Mouse (Mus musculus): ENCODE measurements at regions not wholly inside any gene's neighbourhood (a gene's known extent, or its start where the extent isn't known, plus 50 kb on each side); places are given as distances from the start of the nearest gene placed in this dataset.

DNA sequence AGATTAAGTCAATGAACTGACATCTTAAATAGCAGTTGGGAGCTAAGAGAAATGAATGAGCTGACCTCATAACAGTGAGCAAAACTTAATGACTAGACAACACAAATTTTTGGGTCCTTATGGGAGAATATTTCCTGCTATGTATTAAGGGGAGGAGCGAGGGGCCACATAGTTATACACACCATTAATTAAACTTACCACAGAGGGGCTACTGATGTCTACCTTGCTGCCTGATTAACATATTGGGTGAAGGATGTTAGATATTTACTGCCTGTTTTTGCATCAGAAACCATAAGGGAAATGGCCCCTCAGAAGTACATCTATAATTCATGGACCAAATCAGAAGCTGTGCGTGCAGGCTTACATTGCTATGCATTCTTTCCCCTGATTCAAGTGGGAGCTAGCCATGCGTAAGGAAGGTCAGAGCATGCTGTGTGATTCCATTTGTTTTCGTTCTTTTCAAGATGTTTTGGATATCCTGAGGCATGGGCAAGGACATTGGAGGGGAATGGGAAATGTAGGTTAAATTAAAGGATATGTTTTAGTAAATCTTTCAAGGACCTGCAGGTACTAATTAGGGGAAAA lies 437.9 kb downstream of the Flrt2 start:
- TF ChIP-seq POLR2A (IDR thresholded peaks at IDR 0.05; ENCODE audit: low read depth, low read length) (no peak), CTCF (IDR thresholded peaks at IDR 0.05; ENCODE audit: extremely low read depth, insufficient read length, insufficient replicate concordance, low read depth, low read length) (no peak)
- Histone ChIP-seq H3K36me3 (ENCODE audit: control insufficient read depth, insufficient read depth, low read length) (no peaks in the 10 kb centered on the region), H3K27me3 (ENCODE audit: control insufficient read depth, insufficient read depth, low read length) (no peaks in the 10 kb centered on the region), H3K27ac (ENCODE audit: insufficient read depth, low read depth, low read length) (no peak overlapping the region), H3K4me3 (ENCODE audit: low read depth, low read length) (no peak overlapping the region), H3K4me1 (ENCODE audit: control insufficient read depth, insufficient read depth, insufficient read length, low read length) (no peaks in the 10 kb centered on the region)
- 86% methylated on average over 4 of the region's 4 CpGs for WGBS

- Histone ChIP-seq H3K27me3 (ENCODE audit: control insufficient read depth, insufficient read depth, low read length) (no peaks in the 10 kb centered on the region), H3K27ac (ENCODE audit: insufficient read depth, low read depth, low read length) (no peak overlapping the region), H3K4me3 (ENCODE audit: low read depth, low read length) (no peak overlapping the region), H3K4me1 (ENCODE audit: control insufficient read depth, insufficient read depth, insufficient read length, low read length) (no peaks in the 10 kb centered on the region), H3K36me3 (ENCODE audit: control insufficient read depth, insufficient read depth, low read length) (no peaks in the 10 kb centered on the region)
- 84% methylated on average over 9 of the region's 9 CpGs for WGBS
- TF ChIP-seq POLR2A (IDR thresholded peaks at IDR 0.05; ENCODE audit: low read depth, low read length) (no peak), CTCF (IDR thresholded peaks at IDR 0.05; ENCODE audit: extremely low read depth, insufficient read length, insufficient replicate concordance, low read depth, low read length) (no peak)
These were observed 438.9 kb downstream of the Flrt2 start for GRCm38 (mm10) chr12:96130796-96131512.

GRCm38 (mm10) chr12:96134136-96134535 lies 442.1 kb downstream of the Flrt2 start:
- no peaks in the 10 kb centered on the region for H3K27me3 ChIP-seq (ENCODE audit: control insufficient read depth, insufficient read depth, low read length)
- H3K4me3 ChIP-seq (ENCODE audit: low read depth, low read length): no peak overlapping the region
- TF ChIP-seq POLR2A (IDR thresholded peaks at IDR 0.05; ENCODE audit: low read depth, low read length) (no peak), CTCF (IDR thresholded peaks at IDR 0.05; ENCODE audit: extremely low read depth, insufficient read length, insufficient replicate concordance, low read depth, low read length) (no peak)
- no peaks in the 10 kb centered on the region for H3K4me1 ChIP-seq (ENCODE audit: control insufficient read depth, insufficient read depth, insufficient read length, low read length)
- H3K27ac ChIP-seq (ENCODE audit: insufficient read depth, low read depth, low read length): no peak overlapping the region
- H3K36me3 ChIP-seq (ENCODE audit: control insufficient read depth, insufficient read depth, low read length): no peaks in the 10 kb centered on the region
- 49% methylated on average over 5 of the region's 5 CpGs for WGBS

GRCm38 (mm10) chr12:96141748-96142147 lies 449.7 kb downstream of the Flrt2 start:
- no peak overlapping the region for H3K27ac ChIP-seq (ENCODE audit: insufficient read depth, low read depth, low read length)
- 81% methylated on average over 2 of the region's 2 CpGs for WGBS
- H3K27me3 ChIP-seq (ENCODE audit: control insufficient read depth, insufficient read depth, low read length): no peaks in the 10 kb centered on the region
- H3K4me1 ChIP-seq (ENCODE audit: control insufficient read depth, insufficient read depth, insufficient read length, low read length): no peaks in the 10 kb centered on the region
- TF ChIP-seq CTCF (IDR thresholded peaks at IDR 0.05; ENCODE audit: extremely low read depth, insufficient read length, insufficient replicate concordance, low read depth, low read length) (no peak), POLR2A (IDR thresholded peaks at IDR 0.05; ENCODE audit: low read depth, low read length) (no peak)
- H3K4me3 ChIP-seq (ENCODE audit: low read depth, low read length): no peak overlapping the region
- no peaks in the 10 kb centered on the region for H3K36me3 ChIP-seq (ENCODE audit: control insufficient read depth, insufficient read depth, low read length)

GRCm38 (mm10) chr12:96154095-96154494 lies 462.1 kb downstream of the Flrt2 start:
- no peaks in the 10 kb centered on the region for H3K4me1 ChIP-seq (ENCODE audit: control insufficient read depth, insufficient read depth, insufficient read length, low read length)
- no peak overlapping the region for H3K27ac ChIP-seq (ENCODE audit: insufficient read depth, low read depth, low read length)
- no peak for TF ChIP-seq CTCF (IDR thresholded peaks at IDR 0.05; ENCODE audit: extremely low read depth, insufficient read length, insufficient replicate concordance, low read depth, low read length)
- TF ChIP-seq POLR2A (IDR thresholded peaks at IDR 0.05; ENCODE audit: low read depth, low read length): no peak
- no peaks in the 10 kb centered on the region for H3K36me3 ChIP-seq (ENCODE audit: control insufficient read depth, insufficient read depth, low read length)
- H3K4me3 ChIP-seq (ENCODE audit: low read depth, low read length): no peak overlapping the region
- H3K27me3 ChIP-seq (ENCODE audit: control insufficient read depth, insufficient read depth, low read length): no peaks in the 10 kb centered on the region
- WGBS: 28% methylated on average over 3 of the region's 3 CpGs

GRCm38 (mm10) chr12:96167551-96167950 lies 475.5 kb downstream of the Flrt2 start:
- TF ChIP-seq CTCF (IDR thresholded peaks at IDR 0.05; ENCODE audit: extremely low read depth, insufficient read length, insufficient replicate concordance, low read depth, low read length) (no peak), POLR2A (IDR thresholded peaks at IDR 0.05; ENCODE audit: low read depth, low read length) (no peak)
- Histone ChIP-seq H3K36me3 (ENCODE audit: control insufficient read depth, insufficient read depth, low read length) (no peaks in the 10 kb centered on the region), H3K4me3 (ENCODE audit: low read depth, low read length) (no peak overlapping the region), H3K27me3 (ENCODE audit: control insufficient read depth, insufficient read depth, low read length) (no peaks in the 10 kb centered on the region), H3K27ac (ENCODE audit: insufficient read depth, low read depth, low read length) (no peak overlapping the region), H3K4me1 (ENCODE audit: control insufficient read depth, insufficient read depth, insufficient read length, low read length) (no peaks in the 10 kb centered on the region)
- WGBS: 83% methylated on average over 1 of the region's 1 CpGs

- H3K4me3 ChIP-seq (ENCODE audit: low read depth, low read length): no peak overlapping the region
- no peaks in the 10 kb centered on the region for H3K36me3 ChIP-seq (ENCODE audit: control insufficient read depth, insufficient read depth, low read length)
- no peaks in the 10 kb centered on the region for H3K27me3 ChIP-seq (ENCODE audit: control insufficient read depth, insufficient read depth, low read length)
- H3K4me1 ChIP-seq (ENCODE audit: control insufficient read depth, insufficient read depth, insufficient read length, low read length): no peaks in the 10 kb centered on the region
- TF ChIP-seq POLR2A (IDR thresholded peaks at IDR 0.05; ENCODE audit: low read depth, low read length) (no peak), CTCF (IDR thresholded peaks at IDR 0.05; ENCODE audit: extremely low read depth, insufficient read length, insufficient replicate concordance, low read depth, low read length) (no peak)
- no peak overlapping the region for H3K27ac ChIP-seq (ENCODE audit: insufficient read depth, low read depth, low read length)
- WGBS: 49% methylated on average over 1 of the region's 1 CpGs
These were observed 506.9 kb downstream of the Flrt2 start for GRCm38 (mm10) chr12:96198928-96199327.

All from small intestine, adult 2 months (tissue).